In the genomic region with DNA sequence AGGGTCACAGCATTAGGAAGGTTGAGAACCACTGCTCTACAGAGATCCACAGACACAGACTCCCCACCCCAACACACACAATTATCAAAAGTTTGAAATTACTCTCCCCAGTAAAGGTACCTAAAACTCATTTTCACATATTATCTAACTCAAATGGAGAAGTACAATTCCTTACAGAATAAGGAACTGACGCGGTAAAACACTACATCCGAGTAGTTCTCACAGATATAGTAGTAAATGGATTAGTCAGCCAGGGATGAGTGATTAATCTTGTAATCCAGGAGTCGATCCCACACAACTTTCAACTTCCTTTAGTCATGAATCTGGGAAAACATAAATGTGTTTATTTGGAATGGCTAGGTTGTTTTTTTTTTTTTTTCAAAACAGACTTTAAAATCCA, we compare ENCODE assay signal across 26 mouse cellular contexts. TPM values are rescaled to one million over a fixed set of nuclear protein-coding genes. Genes with fewer than 3 reads are reported as not detected.
DNase-seq lines count a peak whose midpoint lies in the region; ATAC-seq and TF ChIP-seq lines count a peak whose summit lies in the region.
"Had no signal": no experiment of that assay in that cellular context is flagged by ENCODE, and none has a peak within 500 bp of the region (broad histone marks: within the 10 kb centered on the region; RNA-seq: fewer than 3 reads in every experiment).

No protein-coding gene starts in this region.

- no peak overlapping the region for H3K9ac ChIP-seq in MEL (ENCODE audit: control insufficient read depth, low read depth, low read length, poor library complexity, severe bottlenecking)
- H3K9ac ChIP-seq: embryonic facial prominence, embryonic 13.5 days; embryonic facial prominence, embryonic 15.5 days; forebrain, embryonic 13.5 days; forebrain, embryonic 15.5 days; forebrain, postnatal 0 days had no signal

- no peaks in the 10 kb centered on the region for H3K9me3 ChIP-seq in MEL (replicated peaks; ENCODE audit: insufficient read depth, low read length)
- peaks cover 36% of the 10 kb centered on the region for H3K9me3 ChIP-seq in forebrain, embryonic 10.5 days
- H3K9me3 ChIP-seq: embryonic facial prominence, embryonic 15.5 days; forebrain, embryonic 15.5 days had no signal

- 0 out of 2 replicates have a peak overlapping the region, but pooled peaks have one; percentile 23 for H3K27ac ChIP-seq in MEL (ENCODE audit: control insufficient read depth, low read depth, low read length)
- no peak overlapping the region for H3K27ac ChIP-seq in forebrain, embryonic 10.5 days
- H3K27ac ChIP-seq: embryonic facial prominence, embryonic 13.5 days; embryonic facial prominence, embryonic 15.5 days; forebrain, embryonic 13.5 days; forebrain, embryonic 15.5 days had no signal

- H3K4me3 ChIP-seq in MEL (ENCODE audit: control insufficient read depth in 1 of 2, insufficient read depth in 1 of 2, low read depth in 2 of 2, low read length in 2 of 2): no peak overlapping the region
- no peak overlapping the region for H3K4me3 ChIP-seq in forebrain, embryonic 10.5 days
- H3K4me3 ChIP-seq: embryonic facial prominence, embryonic 13.5 days; embryonic facial prominence, embryonic 15.5 days; erythroblast, embryonic 14.5 days; forebrain, embryonic 13.5 days; forebrain, embryonic 15.5 days had no signal

- peak; percentile 57 for ATAC-seq in granulocyte monocyte progenitor cell, adult 5-6 weeks (replicated peaks; ENCODE audit: poor library complexity, severe bottlenecking)
- ATAC-seq in neutrophil, adult 5-6 weeks (ENCODE audit: extremely low read depth, insufficient number of reproducible peaks, low FRiP score, poor library complexity, severe bottlenecking): peak; percentile 19; the same call in 1 of the 2 replicates
- ATAC-seq: activated CD4-positive, CD25-positive, alpha-beta regulatory T cell, adult 4 months; CD4-positive, CD25-positive, alpha-beta regulatory T cell, adult 4 months; forebrain, embryonic 13.5 days; forebrain, embryonic 15.5 days; forebrain, postnatal 0 days; Patski had no signal

- no peak for TF ChIP-seq CTCF in MEL (IDR thresholded peaks at IDR 0.05 in 2 of 3, conservative IDR thresholded peaks at IDR 0.05 in 1 of 3; ENCODE audit: control insufficient read depth in 1 of 3, insufficient read depth in 1 of 3, low read depth in 2 of 3, low read length in 3 of 3, poor library complexity in 1 of 3, severe bottlenecking in 1 of 3)

- peak; percentile 69 for DNase-seq in MEL (ENCODE audit: low read depth, low spot score)
- DNase-seq in forebrain, embryonic 10.5 days (ENCODE audit: extremely low spot score, low spot score): no peak
- no peak for DNase-seq in ovary, postnatal 14 days (ENCODE audit: low spot score)
- DNase-seq: adrenal gland, adult 2 months; adrenal gland, postnatal 10 days; adrenal gland, postnatal 25 days; B cell, adult 2 months; cerebellum, adult 11 months; cerebellum, adult 18-20 months; cerebellum, adult 8-10 months; cerebellum, adult 9-11 months; cerebellum, postnatal 14 days; cerebellum, postnatal 36 days; embryo, embryonic 11 days; forebrain, postnatal 0 days had no signal

- peaks cover 21% of the 10 kb centered on the region for H3K79me2 ChIP-seq in MEL (ENCODE audit: control insufficient read depth, insufficient read depth, low read length, poor library complexity)

- no peak for TF ChIP-seq RAD21 in MEL (IDR thresholded peaks at IDR 0.05; ENCODE audit: low read depth, low read length)

- peaks cover 2 to 9% of the 10 kb centered on the region in 2 experiments; a peak in 3 of 4 replicates for H3K4me1 ChIP-seq in MEL (ENCODE audit: control insufficient read depth in 1 of 2, insufficient read depth in 2 of 2, low read length in 2 of 2)
- no peaks in the 10 kb centered on the region for H3K4me1 ChIP-seq in forebrain, embryonic 10.5 days
- H3K4me1 ChIP-seq: embryonic facial prominence, embryonic 13.5 days; embryonic facial prominence, embryonic 15.5 days; forebrain, embryonic 13.5 days; forebrain, embryonic 15.5 days had no signal

- H3K27me3 ChIP-seq in MEL (ENCODE audit: control insufficient read depth in 1 of 2, insufficient read depth in 2 of 2, low read length in 2 of 2): no peaks in the 10 kb centered on the region
- no peaks in the 10 kb centered on the region for H3K27me3 ChIP-seq in forebrain, embryonic 10.5 days (ENCODE audit: poor library complexity, severe bottlenecking)
- H3K27me3 ChIP-seq: CH12.LX; embryonic facial prominence, embryonic 13.5 days; embryonic facial prominence, embryonic 15.5 days; forebrain, embryonic 13.5 days; forebrain, embryonic 15.5 days; Patski had no signal

- 96% methylated on average over 4 of the region's 4 CpGs for WGBS in forebrain, embryonic 10.5 days

- peaks cover 0 to 22% of the 10 kb centered on the region in 2 experiments; a peak in 2 of 4 replicates for H3K36me3 ChIP-seq in MEL (ENCODE audit: control insufficient read depth in 1 of 2, insufficient read depth in 2 of 2, low read length in 2 of 2)
- H3K36me3 ChIP-seq in forebrain, embryonic 10.5 days (replicated peaks): peaks cover 34% of the 10 kb centered on the region
- H3K36me3 ChIP-seq: forebrain, embryonic 15.5 days had no signal

- no peak for TF ChIP-seq POLR2A in MEL (IDR thresholded peaks at IDR 0.05; ENCODE audit: control insufficient read depth in 1 of 2, insufficient read depth in 1 of 2, low read depth in 1 of 2, low read length in 2 of 2, poor library complexity in 1 of 2)

- peak in 1 of 2 experiments; percentile 75; a peak in 2 of 4 replicates for TF ChIP-seq EP300 in MEL (IDR thresholded peaks at IDR 0.05; ENCODE audit: low read depth in 1 of 2, low read length in 2 of 2)

TF ChIP-seq in MEL, 35 proteins besides CTCF, POLR2A, EP300 and RAD21:
- 0 out of 2 replicates have a peak, but pooled peaks have one; percentile 15 for TF ChIP-seq RCOR1 (IDR thresholded peaks at IDR 0.05; ENCODE audit: low read depth, low read length)
- TF ChIP-seq MYC (IDR thresholded peaks at IDR 0.05; ENCODE audit: low read depth, low read length): 0 out of 2 replicates have a peak, but pooled peaks have one; percentile 6
- no peak for TF ChIP-seq BHLHE40 (IDR thresholded peaks at IDR 0.05; ENCODE audit: borderline replicate concordance, low read depth, low read length)
- 0 out of 2 replicates have a peak, but pooled peaks have one; percentile 25 for TF ChIP-seq ETS1 (IDR thresholded peaks at IDR 0.05; ENCODE audit: low read depth, low read length)

RNA-seq across cellular contexts. Expression of a gene that starts 22.7 kb away (rescaled TPM):
- total RNA-seq in MEL (2012; rRNA removed): 15.2 and 20.8 TPM in 2 replicates
- polyA plus RNA-seq in MEL (2012; ENCODE audit: insufficient read depth in 1 of 2, insufficient read length in 2 of 2, low read depth in 1 of 2, low replicate concordance in 2 of 2, missing spikeins in 1 of 2): 10 to 100 TPM in 1 of 2 experiments, not detected in 1; 18.6 TPM
- 63.9 and 67.0 TPM in 2 replicates for total RNA-seq in granulocyte monocyte progenitor cell, adult 5-6 weeks (2014; fragmentation: Nextera tagmentation)
- 83.1 and 89.0 TPM in 2 replicates for total RNA-seq in granulocyte monocyte progenitor cell, adult 5-6 weeks (2017)
- total RNA-seq in neutrophil, adult 5-6 weeks (2017): 160 and 170 TPM in 2 replicates
- 13.4 and 13.5 TPM in 2 replicates for polyA plus RNA-seq in forebrain, embryonic 10.5 days (2016; fragmentation: Nextera tagmentation; extraction: Ambion mirVana)
